Mouse (Mus musculus) lung, postnatal 0 days (tissue): ENCODE measurements around the gene Tdrd9.

Experiments
- CTCF ChIP-seq: IDR thresholded peaks from 2 replicates; pipeline ENCODE4 v1.5.1; 2016; ENCODE audit warnings: antibody characterized with exemption, mild to moderate bottlenecking
- EP300 ChIP-seq: IDR thresholded peaks from 2 replicates; pipeline ENCODE4 v1.6.1; 2016; ENCODE audit warnings: antibody characterized with exemption, mild to moderate bottlenecking, control low read depth

DNA sequence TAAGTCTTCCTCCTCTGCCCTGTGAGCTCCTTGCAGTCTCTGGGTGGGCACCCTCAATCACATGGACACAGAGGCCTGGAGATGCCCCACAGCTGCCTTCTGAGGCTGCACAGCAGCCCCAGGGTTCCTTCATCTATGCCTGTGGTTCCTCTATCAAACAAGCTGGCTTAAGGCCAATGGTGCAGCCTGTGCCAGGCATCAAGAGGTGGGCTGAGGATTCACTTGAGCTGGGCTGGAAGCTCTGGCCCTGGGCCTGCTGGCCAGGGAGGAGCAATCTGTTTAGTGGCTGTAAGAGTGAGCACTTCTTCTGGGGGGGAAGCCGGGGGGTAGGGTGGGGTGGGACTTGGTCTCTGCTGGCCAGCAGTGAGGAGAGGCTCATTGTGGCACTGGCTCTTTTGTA, 44.0 kb upstream of the Tdrd9 start:
- TF ChIP-seq CTCF = no peak
- TF ChIP-seq EP300 = no peak
